Mouse (Mus musculus) megakaryocyte-erythroid progenitor cell, adult 5-6 weeks (primary cell): Measurements from ENCODE around the gene Olfr1259. TPM values are rescaled to one million over a fixed set of nuclear protein-coding genes. Genes with fewer than 3 reads are reported as not detected.
"Not testable (repeated sequence)": the region's sequence is repeated elsewhere in the genome, so short reads cannot be mapped to it uniquely, and the experiment has no call there.

Experiments
- ATAC-seq: replicated peaks from 2 replicates; pipeline ENCODE4 v1.8.0; 2016; ENCODE audit warnings: mild to moderate bottlenecking, inconsistent platforms; ENCODE audit not compliant: severe bottlenecking, poor library complexity, low FRiP score, low TSS enrichment
- total RNA-seq, 2 experiments: library from RNA; stranded (forward) in 1 of 2; stranded (reverse) in 1 of 2; fragments of 200-1000, 215-1000 nt in 1 of 2; fragments of >200 nt in 1 of 2; fragmentation: Nextera tagmentation in 1 of 2; gene quantifications; 2 replicates each; pipeline ENCODE4 v1.2.3; 2014 to 2017

Olfr1259 gene
- not detected in 2 replicates for total RNA-seq (2014; fragmentation: Nextera tagmentation)
- not detected in 2 replicates for total RNA-seq (2017)

GRCm38 (mm10) chr2:89948564-89948963 lies at the start of gene Olfr1259:
Gene Olfr1259 (minus strand): TSS chr2:89948664.
- no peak for ATAC-seq

- ATAC-seq, result no peak
These were observed 42.5 kb upstream of the Olfr1259 start, which contains the start of gene Olfr1261 for GRCm38 (mm10) chr2:89990921-89991320. Gene Olfr1261 (plus strand): TSS chr2:89991221.

GRCm38 (mm10) chr2:89977709-89978108 lies 29.2 kb upstream of the Olfr1259 start:
- no peak for ATAC-seq

- no peak for ATAC-seq
These were observed 25.7 kb upstream of the Olfr1259 start, which contains the start of gene Olfr1260 for GRCm38 (mm10) chr2:89974184-89974583. Gene Olfr1260 (plus strand): TSS chr2:89974340.

GRCm38 (mm10) chr2:89927009-89927408 lies 21.5 kb downstream of the Olfr1259 start, which contains the start of gene Olfr1258:
Gene Olfr1258 (plus strand): TSS chr2:89927309.
- no peak for ATAC-seq

- not testable (repeated sequence) for ATAC-seq
These were observed 35.8 kb downstream of the Olfr1259 start for GRCm38 (mm10) chr2:89912616-89913015.

Other genes starting within 250 kb of the Olfr1259 start
- not detected in 2 replicates for gene Olfr1252, start 223.7 kb downstream of the Olfr1259 start, total RNA-seq (2014; fragmentation: Nextera tagmentation)
- not detected in 2 replicates for gene Olfr1252, start 223.7 kb downstream of the Olfr1259 start, total RNA-seq (2017)
- not detected in 2 replicates for gene Olfr1253, start 191.6 kb downstream of the Olfr1259 start, total RNA-seq (2014; fragmentation: Nextera tagmentation)
- not detected in 2 replicates for gene Olfr1253, start 191.6 kb downstream of the Olfr1259 start, total RNA-seq (2017)
- not detected in 2 replicates for gene Olfr1254, start 155.0 kb downstream of the Olfr1259 start, total RNA-seq (2014; fragmentation: Nextera tagmentation)
- gene Olfr1254, start 155.0 kb downstream of the Olfr1259 start, total RNA-seq (2017), result not detected in 2 replicates
- gene Olfr1255, start 136.6 kb downstream of the Olfr1259 start, total RNA-seq (2014; fragmentation: Nextera tagmentation), result not detected in 2 replicates
- not detected in 2 replicates for gene Olfr1255, start 136.6 kb downstream of the Olfr1259 start, total RNA-seq (2017)
- not detected in 2 replicates for gene Olfr1256, start 107.1 kb downstream of the Olfr1259 start, total RNA-seq (2014; fragmentation: Nextera tagmentation)
- not detected in 2 replicates for gene Olfr1256, start 107.1 kb downstream of the Olfr1259 start, total RNA-seq (2017)
- not detected in 2 replicates for gene Olfr48, start 100.5 kb downstream of the Olfr1259 start, total RNA-seq (2014; fragmentation: Nextera tagmentation)
- gene Olfr48, start 100.5 kb downstream of the Olfr1259 start, total RNA-seq (2017), result not detected in 2 replicates
- gene Olfr1257, start 70.2 kb downstream of the Olfr1259 start, total RNA-seq (2014; fragmentation: Nextera tagmentation), result not detected in 2 replicates
- gene Olfr1257, start 70.2 kb downstream of the Olfr1259 start, total RNA-seq (2017), result not detected in 2 replicates
- gene Olfr1258, start 21.4 kb downstream of the Olfr1259 start, total RNA-seq (2014; fragmentation: Nextera tagmentation), result not detected in 2 replicates
- gene Olfr1258, start 21.4 kb downstream of the Olfr1259 start, total RNA-seq (2017), result not detected in 2 replicates
- not detected in 2 replicates for gene Olfr1260, start 25.7 kb upstream of the Olfr1259 start, total RNA-seq (2014; fragmentation: Nextera tagmentation)
- gene Olfr1260, start 25.7 kb upstream of the Olfr1259 start, total RNA-seq (2017), result not detected in 2 replicates
- gene Olfr1261, start 42.6 kb upstream of the Olfr1259 start, total RNA-seq (2014; fragmentation: Nextera tagmentation), result not detected in 2 replicates
- not detected in 2 replicates for gene Olfr1261, start 42.6 kb upstream of the Olfr1259 start, total RNA-seq (2017)
- gene Olfr1262, start 51.5 kb upstream of the Olfr1259 start, total RNA-seq (2014; fragmentation: Nextera tagmentation), result not detected in 2 replicates
- not detected in 2 replicates for gene Olfr1262, start 51.5 kb upstream of the Olfr1259 start, total RNA-seq (2017)
- not detected in 2 replicates for gene Olfr1263, start 63.5 kb upstream of the Olfr1259 start, total RNA-seq (2014; fragmentation: Nextera tagmentation)
- gene Olfr1263, start 63.5 kb upstream of the Olfr1259 start, total RNA-seq (2017), result not detected in 2 replicates
- gene Olfr1264, start 76.9 kb upstream of the Olfr1259 start, total RNA-seq (2014; fragmentation: Nextera tagmentation), result not detected in 2 replicates
- gene Olfr1264, start 76.9 kb upstream of the Olfr1259 start, total RNA-seq (2017), result not detected in 2 replicates
- gene Olfr1265, start 86.7 kb upstream of the Olfr1259 start, total RNA-seq (2014; fragmentation: Nextera tagmentation), result not detected in 2 replicates
- not detected in 2 replicates for gene Olfr1265, start 86.7 kb upstream of the Olfr1259 start, total RNA-seq (2017)
- not detected in 2 replicates for gene Olfr140, start 114.9 kb upstream of the Olfr1259 start, total RNA-seq (2014; fragmentation: Nextera tagmentation)
- not detected in 2 replicates for gene Olfr140, start 114.9 kb upstream of the Olfr1259 start, total RNA-seq (2017)
- gene Olfr1269, start 172.7 kb upstream of the Olfr1259 start, total RNA-seq (2014; fragmentation: Nextera tagmentation), result not detected in 2 replicates
- not detected in 2 replicates for gene Olfr1269, start 172.7 kb upstream of the Olfr1259 start, total RNA-seq (2017)
- gene Olfr32, start 193.6 kb upstream of the Olfr1259 start, total RNA-seq (2014; fragmentation: Nextera tagmentation), result not detected in 2 replicates
- not detected in 2 replicates for gene Olfr32, start 193.6 kb upstream of the Olfr1259 start, total RNA-seq (2017)
- gene Olfr1270, start 204.4 kb upstream of the Olfr1259 start, total RNA-seq (2014; fragmentation: Nextera tagmentation), result not detected in 2 replicates
- gene Olfr1270, start 204.4 kb upstream of the Olfr1259 start, total RNA-seq (2017), result not detected in 2 replicates